Mouse (Mus musculus): ENCODE measurements around the gene Gm21962.

The Gm21962 gene

DNA sequence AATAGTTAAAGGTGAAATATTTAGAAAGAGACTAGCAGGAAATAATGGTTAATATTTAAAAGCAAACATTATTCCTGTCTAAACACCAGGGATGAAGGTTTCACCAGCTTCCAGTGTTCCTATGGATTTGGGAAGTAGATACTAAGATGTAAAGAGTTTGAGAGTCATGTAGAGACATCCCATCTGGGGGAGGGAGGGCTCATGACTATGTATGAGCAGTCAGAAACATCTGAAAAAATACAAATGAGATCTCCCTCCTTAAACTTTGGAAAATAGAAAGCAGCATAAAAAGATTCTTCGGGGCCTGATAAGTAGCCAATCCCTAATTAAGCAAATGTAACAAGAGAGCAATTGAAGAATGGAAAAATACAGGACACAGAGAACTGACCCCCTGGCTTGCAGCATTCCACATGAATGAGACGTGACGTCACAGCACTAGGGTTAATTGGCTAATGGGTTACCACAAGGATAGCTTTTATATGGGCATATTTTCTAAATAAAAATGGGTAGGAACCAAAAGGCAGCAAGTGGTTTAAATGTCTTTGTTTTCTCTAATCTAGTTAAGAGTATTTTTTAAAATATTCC lies 45.3 kb downstream of the Gm21962 start:
- no peak for DNase-seq (ENCODE audit: low read depth)

All from 416B (cell line).